Mouse (Mus musculus) thymus, postnatal 36 days (tissue): ENCODE measurements around the gene Pbx4.

ENCODE experiments used
- DNase-seq, 2 experiments: peaks; one replicate each; pipeline ENCODE4 v3.0.0; 2022; ENCODE audit warnings: mixed read lengths in 2 of 2

The Pbx4 gene

DNA sequence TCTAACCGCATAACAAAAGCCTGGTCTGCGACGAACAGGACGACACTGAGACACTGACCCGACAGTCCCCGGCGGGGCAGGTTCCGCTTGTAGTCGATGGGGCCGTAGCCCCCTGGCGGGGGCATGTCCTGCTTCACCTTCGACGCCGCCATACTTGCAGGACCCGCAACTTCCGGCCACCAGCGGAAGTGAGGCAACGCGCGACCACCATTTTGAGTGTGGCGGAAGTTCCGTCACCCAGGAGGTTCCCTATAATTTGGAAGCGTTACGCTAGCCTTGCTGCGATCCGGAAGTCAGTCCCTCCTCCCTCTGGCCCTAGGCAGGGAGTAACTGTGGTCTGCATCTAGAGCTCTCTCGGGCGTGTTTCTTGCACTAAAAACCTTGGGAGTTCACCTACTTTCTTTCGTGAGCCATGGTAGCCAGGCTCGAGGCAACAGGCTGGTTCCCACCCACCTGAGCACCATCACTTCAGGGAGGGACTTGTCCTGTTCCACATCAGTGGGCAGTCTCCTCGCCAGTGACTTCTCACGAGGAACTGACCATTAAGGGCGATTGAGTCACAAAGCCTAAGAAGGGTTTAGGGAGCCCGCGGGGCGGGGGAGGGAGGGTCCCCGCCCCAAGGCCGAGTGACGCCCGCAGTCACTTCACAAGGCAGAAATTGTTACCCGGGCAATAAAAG lies 69.3 kb downstream of the Pbx4 start:
- peak; percentile 96 to 98 for DNase-seq

DNA sequence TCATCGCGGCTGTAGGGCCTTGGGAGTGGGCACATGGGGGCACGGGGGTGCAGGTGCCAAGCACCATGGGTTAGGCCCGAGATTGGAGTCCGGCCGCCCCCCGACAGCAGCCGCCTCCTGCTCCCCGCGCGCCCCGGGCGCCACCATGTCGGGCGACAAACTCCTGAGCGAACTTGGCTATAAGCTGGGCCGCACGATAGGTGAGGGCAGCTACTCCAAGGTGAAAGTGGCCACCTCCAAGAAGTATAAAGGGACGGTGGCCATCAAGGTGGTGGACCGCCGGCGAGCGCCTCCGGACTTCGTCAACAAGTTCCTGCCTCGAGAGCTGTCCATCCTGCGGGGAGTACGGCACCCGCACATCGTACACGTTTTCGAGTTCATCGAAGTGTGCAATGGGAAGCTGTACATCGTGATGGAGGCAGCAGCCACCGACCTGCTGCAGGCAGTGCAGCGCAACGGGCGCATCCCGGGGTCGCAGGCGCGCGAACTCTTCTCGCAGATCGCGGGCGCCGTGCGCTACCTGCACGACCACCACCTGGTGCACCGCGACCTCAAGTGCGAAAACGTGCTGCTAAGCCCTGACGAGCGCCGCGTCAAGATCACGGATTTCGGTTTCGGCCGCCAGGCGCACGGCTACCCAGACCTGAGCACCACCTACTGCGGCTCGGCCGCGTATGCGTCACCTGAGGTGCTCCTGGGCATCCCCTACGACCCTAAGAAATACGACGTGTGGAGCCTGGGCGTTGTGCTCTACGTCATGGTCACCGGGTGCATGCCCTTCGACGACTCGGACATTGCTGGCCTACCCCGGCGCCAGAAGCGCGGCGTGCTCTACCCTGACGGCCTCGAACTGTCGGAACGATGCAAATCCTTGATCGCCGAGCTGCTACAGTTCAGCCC lies 70.1 kb downstream of the Pbx4 start, which contains the start of the genes Tssk6, Ndufa13 and Yjefn3:
Gene Tssk6, plus strand, starts transcription at position 22 of the 900 bp plus-strand sequence.
Gene Ndufa13, minus strand, starts transcription at position 396 of the 900 bp plus-strand sequence.
Gene Yjefn3, minus strand, starts transcription at position 550 of the 900 bp plus-strand sequence.
- peak; percentile 58 to 69 for DNase-seq

DNA sequence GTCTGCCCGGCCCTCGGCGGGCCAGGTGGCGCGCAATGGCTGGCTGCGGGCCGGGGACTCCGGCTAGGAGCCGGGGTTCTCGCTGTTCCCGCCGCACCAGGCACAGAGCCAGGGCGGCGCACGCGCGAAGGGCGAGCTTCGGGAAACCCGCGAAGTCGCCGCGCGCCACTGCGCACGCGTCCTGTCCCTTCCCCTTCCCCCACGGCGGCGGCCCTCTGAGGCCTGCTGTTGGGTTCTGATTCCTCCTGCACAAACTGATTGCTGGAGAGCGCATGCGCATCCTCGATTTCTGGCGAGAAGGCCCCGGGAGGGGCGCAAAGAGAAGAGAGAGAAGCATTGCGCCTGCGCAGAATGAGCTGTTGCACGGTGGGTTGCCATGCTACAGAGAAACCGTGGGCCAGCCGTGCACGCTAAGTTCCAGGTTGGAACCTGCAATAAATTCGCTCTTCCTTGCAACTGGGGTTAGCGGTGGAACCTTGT lies 70.8 kb downstream of the Pbx4 start:
- DNase-seq = peak; percentile 98 to 99

DNA sequence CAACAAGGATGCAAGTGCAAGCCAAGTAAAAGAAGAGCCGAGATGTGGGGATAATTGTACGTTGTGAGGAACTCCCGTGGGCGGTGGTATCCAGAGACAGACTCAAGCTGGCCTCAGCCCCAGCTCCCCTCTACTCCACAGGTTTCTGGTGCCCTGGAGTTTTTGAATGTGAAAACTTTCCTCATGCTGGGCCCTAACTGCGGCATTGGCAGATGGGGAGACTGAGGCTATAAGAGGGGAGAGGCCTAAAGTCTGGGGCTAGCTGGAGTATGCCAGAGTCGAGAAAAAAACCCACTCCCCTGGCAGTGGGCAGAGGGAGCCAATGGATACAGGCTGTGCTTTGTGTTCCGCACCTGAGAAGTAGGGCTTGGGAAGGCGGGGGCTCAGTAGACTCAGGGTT lies 71.8 kb downstream of the Pbx4 start:
- no peak for DNase-seq

DNA sequence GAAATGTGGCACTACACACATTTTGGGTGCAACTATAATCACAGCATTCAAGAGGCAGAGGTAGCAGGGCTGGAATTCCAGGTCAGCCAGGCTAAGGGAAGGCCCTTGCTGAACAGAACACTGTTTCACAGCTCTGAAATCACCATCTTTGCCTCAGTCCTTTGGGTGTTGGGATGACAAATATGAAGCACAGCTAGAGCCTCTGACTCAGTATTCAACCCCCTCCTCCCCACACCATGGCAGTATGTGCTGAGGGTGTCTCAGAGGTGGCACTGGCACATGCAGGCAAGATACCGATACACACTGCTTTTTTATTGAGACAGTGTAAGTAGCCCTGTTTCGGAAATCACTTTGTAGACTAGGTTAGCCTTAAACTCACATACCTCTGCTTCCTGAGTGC lies 74.0 kb downstream of the Pbx4 start:
- no peak for DNase-seq

DNA sequence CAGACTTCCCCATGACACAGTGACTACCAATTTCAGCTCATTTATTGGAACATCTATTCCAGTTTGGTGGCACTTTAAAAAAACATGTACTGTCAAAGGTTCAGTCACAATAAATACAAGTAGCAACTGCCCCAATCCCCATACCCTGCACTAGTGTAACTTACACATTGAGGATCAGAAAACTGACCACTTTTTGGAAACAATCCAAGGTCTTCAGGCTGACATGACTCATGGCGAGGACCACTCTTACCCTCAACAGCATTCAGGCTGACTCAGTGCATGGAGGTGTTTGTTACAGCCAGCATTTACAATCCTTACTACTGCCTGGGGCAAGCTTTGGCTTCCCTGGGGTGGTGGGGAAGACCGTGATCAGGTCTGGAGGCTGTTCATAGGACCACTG lies 74.8 kb downstream of the Pbx4 start:
- DNase-seq = no peak

DNA sequence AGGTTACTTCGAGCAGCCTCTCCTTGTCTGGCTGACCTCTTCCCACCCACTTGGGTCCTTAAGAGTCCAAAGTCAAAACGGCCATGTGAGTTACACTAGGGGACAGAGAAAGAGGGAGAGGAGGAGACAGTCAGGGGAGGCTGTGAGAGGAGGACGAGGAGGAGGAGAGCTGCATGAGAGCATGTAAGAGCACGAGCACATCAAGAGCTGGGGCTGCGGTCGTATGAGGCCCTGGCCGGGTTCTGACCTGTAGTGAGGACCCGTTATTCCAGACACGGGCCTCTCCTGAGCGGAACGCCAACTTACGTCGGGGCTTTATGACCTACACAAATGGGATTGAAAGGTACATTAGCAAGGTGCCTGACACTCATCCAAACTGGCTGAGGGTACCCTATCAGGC lies 79.6 kb downstream of the Pbx4 start:
- DNase-seq = no peak

DNA sequence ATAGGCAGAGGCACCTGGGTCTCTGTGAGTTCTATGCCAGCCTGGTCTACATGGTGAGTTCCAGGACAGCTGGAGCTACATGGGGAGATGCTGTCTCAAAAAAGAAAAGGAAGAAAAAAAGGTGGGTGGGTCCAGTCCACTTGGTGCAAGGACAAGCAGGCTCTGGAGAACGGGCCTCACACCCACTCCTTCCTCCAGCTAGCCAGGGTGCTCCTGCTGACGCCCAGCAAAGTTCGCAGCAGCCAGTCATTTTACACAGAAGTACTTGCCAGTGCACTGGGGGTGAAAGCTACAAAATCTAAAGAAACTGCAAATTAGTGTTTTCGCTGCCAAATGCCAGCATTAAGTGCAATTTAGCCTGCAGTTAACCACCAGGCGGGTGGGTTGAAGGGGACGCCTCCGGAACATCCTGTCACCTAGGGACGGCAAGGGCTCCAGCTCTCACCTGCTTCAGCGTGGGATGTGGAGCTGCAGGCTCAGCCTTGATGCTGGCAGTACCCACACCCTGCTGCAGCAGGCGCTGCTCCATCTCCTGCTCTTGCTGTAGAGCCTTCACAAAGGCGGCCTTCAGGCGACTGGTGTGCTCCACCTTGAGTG lies 80.3 kb downstream of the Pbx4 start:
- no peak for DNase-seq

DNA sequence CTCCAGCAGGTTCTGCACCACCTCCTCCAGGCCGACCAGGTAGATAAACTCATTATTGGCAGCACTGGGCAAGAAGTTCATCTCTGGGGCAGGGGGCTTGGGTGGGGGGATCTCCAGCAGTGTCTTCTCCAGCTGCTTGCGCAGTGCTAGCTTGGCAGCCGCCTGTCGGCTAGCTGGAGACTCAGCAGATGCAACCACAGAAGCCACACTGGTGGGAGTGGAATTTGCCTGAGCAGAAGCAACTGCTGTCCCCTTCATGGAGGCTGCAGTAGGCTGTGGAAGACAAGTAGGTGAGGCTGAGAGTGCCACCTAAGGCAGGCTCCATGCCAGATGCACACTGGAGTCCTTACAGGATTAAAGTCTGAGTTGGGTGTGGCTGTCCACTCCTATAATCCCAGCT lies 82.2 kb downstream of the Pbx4 start:
- DNase-seq = no peak

DNA sequence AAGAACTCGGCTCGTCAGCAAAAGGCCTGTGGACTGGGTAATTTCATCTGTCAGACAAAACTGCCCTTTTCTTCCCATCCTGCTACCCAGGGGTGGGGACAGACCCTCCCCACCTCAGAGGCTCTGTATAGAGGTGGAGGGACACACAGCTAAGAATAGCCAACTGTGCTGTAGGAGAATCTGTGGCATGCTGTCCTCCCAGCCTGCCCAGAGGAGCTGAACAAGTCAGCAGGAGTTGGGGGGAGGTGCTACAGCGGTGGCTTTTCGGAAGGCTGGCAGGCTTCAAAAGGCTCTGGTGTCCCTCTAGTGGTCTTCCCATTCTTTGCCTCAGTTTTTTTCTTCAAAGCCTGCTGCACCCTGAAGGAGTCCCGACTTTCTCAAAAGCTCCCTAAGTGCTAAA lies 83.5 kb downstream of the Pbx4 start:
- no peak for DNase-seq

DNA sequence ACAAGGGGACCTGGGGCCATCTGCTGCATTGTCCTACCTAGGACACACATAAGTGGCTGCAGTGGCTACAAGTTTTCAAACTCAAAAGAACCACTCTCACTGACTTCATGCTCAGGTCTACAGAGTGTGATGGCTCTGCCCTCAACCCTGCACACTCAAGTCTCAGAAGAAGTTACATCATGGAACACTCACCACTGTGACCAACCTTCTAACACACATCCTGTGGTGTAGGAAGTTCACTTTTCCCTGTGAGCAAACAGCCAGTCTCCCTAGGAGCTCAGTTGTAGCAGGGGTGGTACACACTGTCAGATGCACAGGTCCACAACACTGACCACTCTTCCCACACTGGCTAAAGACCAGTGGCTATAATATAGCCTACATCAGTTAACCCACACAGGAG lies 86.2 kb downstream of the Pbx4 start:
- DNase-seq = no peak

DNA sequence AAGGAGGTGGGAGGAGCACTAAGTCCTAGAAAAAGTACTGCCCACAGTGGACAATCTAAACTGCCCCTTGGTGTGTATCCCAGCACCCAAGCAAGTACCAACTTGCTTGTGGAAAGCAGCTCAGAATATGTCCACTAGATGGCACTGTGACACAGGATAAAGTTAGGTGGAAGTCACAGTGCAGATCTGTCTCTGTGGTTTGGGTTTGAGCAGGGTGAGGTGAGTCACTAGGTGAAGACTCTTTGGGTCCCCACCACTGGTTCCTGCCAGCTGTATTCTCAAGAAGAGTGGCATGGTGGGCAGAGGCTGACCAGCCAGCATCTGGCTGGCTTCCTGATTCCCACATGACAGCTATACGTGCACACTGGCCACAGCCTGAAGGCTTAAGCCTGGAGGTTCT lies 86.7 kb downstream of the Pbx4 start:
- peak; percentile 59 to 64 for DNase-seq

DNA sequence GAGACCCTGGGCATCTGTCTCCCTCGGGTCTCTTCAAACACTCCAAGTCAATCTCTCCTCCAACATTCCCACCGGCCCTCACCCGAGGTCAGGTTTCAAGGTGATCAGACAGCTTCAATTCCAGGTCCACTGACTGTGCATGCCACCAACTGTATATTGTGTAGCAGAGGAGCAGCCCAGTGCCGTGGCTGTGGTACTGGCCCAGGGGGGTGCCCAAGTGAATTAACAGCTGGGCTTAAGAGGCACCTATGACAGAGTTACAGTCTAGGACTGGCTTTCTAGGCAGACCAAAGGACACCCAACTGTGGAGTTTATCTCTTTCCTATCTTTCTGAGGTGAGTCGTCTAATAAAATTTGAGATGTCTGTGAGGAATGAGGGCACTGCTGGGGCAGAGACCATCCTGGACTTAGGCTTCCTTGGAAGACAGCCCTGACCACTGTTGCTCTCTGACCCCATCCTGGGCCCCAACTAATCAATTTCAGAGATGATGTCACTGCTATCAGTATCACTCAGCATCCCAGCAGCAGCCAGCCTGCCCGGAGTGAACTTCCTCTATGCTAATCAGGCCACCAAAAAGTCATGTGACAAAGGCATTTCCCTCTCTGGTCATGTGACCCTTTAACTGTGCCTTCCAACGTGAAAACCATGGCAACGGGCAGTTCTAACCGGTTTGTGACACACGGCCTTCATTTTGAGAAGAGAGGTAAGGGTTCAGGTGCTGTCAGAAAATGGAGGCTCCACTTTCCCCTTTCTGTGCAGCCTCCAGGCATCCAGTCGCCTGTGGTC lies 87.8 kb downstream of the Pbx4 start:
- peak; percentile 44 to 65 for DNase-seq

DNA sequence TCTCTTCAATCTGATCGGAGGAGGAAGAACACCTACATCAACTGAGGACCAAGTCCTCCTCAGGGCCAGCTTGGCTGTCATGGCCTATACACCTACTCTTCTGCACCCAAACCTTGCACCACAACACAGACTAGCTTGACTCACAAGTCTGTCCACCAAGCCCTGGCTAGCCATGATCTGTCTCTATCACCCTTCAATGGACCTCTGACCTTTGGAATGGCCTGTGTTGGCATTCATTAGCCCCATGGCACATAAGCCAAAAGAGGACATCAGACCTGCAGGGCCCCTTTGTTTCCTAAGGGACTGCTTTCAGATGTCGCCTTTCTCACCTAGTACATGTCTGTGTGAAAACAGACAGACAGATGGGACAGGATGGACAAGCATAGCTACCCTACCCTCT lies 88.8 kb downstream of the Pbx4 start:
- no peak for DNase-seq
